Mouse (Mus musculus) central nervous system, embryonic 11.5 days (tissue): ENCODE data around the gene Emc8. TPM values are rescaled to one million over a fixed set of nuclear protein-coding genes. Genes with fewer than 3 reads are reported as not detected.

Experiments
- polyA plus RNA-seq: library from polyadenylated mRNA; depleted of rRNA; stranded (reverse); fragments of >200 nt; gene quantifications from 2 replicates; pipeline ENCODE4 v1.2.3, GENCODE M21; 2012; rRNA removed

Emc8 gene
- polyA plus RNA-seq: 111 and 113 TPM in 2 replicates

GRCm38 (mm10) chr8:120668374-120668905 is at the start of gene Emc8:
TSS of gene Emc8 (minus strand) at chr8:120668573.

GRCm38 (mm10) chr8:120667561-120668373 is 606 bp downstream of the Emc8 start, which contains the start of the genes Gm27021 and Cox4i1:
TSS of gene Gm27021 (minus strand) at chr8:120668079.
TSS of gene Cox4i1 (plus strand) at chr8:120668222.

GRCm38 (mm10) chr8:120647532-120647931 is 20.8 kb downstream of the Emc8 start, which contains the start of gene 1190005I06Rik:
TSS of gene 1190005I06Rik (minus strand) at chr8:120647632.

Other genes with a start within 250 kb of the Emc8 start
- gene Gins2, start 79.3 kb downstream of the Emc8 start, polyA plus RNA-seq: 44.7 and 75.9 TPM in 2 replicates
- 2.5 and 2.6 TPM in 2 replicates for gene 1190005I06Rik, start 20.9 kb downstream of the Emc8 start, polyA plus RNA-seq
- 0.98 and 1.3 TPM in 2 replicates for gene Gm27021, start 494 bp downstream of the Emc8 start, polyA plus RNA-seq
- gene Cox4i1, start 351 bp downstream of the Emc8 start, polyA plus RNA-seq: 1,012 and 1,246 TPM in 2 replicates
- gene Irf8, start 67.8 kb upstream of the Emc8 start, polyA plus RNA-seq: 1.9 and 2.5 TPM in 2 replicates